Mouse (Mus musculus) bone marrow macrophage, adult 2 months (primary cell): ENCODE measurements around the gene Zfp760.

ENCODE experiments used
- CTCF ChIP-seq: IDR thresholded peaks from 2 replicates; pipeline ENCODE4 v1.5.1; 2012; ENCODE audit warnings: low read depth, mild to moderate bottlenecking, low read length, moderate library complexity
- POLR2A ChIP-seq: IDR thresholded peaks from 2 replicates; pipeline ENCODE4 v1.6.1; 2012; ENCODE audit warnings: mild to moderate bottlenecking, low read depth, low read length, borderline replicate concordance

DNA sequence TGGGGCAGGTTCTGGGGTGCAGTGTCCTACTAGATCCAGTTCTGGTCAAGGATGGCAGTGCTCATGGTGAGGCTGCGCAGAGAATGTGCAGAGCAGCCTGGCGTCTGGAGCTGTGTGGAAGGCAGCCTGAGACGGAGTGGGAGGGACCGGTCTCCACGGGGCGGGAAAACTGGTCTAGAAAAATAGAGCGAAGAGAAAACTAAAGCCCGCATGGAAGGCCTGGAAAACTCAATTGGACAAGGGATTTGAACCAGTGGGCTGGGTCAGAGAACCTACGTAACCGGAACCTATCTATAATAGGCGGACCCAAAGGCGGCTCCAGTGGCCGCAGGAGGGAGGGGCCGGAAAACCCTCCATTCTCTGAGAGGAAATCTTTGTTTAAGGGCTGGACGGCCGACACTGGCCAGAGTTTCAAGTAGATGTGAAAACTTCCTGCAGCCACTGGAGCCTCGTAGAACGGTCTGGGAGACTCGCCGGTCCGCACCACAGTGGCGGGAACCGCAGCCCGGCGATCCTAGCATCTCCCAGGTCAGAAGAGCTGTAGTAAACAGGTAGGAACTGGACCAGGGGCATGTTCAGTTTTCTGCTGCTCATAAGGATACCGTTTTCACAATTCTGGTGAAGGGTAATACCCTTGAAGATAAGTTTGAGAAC lies at the start of gene Zfp760:
- TF ChIP-seq POLR2A (no peak), CTCF (no peak)
